Mouse (Mus musculus): Measurements from ENCODE around the gene Iglon5. TPM values are rescaled to one million over a fixed set of nuclear protein-coding genes. Genes with fewer than 3 reads are reported as not detected.

Gene Iglon5
- polyA plus RNA-seq, 2 experiments = 0.07 TPM; not detected in 1

DNA sequence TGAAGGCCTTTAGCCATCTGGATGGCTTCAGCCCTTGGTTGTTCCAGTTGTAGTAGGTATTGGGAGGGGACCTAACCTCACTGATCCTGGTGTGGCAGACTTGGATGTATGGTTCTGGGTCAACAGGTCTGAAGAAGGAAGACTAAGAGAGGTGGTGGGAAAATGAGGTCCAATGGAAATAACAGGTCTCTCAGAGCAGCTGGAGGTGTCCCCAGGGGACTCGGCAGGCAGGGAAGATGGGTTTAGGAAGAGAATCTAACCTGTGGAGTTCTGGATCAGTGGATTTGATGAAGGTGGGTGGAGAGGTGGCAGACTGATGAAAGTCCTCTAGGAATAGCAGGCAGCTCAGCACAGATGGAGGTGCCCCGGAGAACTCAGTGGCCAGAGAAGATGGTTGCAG, 32.9 kb upstream of the Iglon5 start:
- Histone ChIP-seq H3K9ac (replicated peaks) (no peak overlapping the region), H3K27me3 (ENCODE audit: control insufficient read depth, insufficient read depth, low read length) (no peaks in the 10 kb centered on the region), H3K4me2 (ENCODE audit: low read depth) (no peak overlapping the region), H3K36me3 (replicated peaks; ENCODE audit: control insufficient read depth, insufficient read depth, low read depth) (no peaks in the 10 kb centered on the region), H3K9me3 (ENCODE audit: control insufficient read depth, low read length) (no peaks in the 10 kb centered on the region), H3K27ac (no peak overlapping the region), H3K4me3 (ENCODE audit: insufficient read depth in 1 of 2, low read depth in 2 of 2, low read length in 2 of 2) (no peak overlapping the region), H3K4me1 (replicated peaks; ENCODE audit: control insufficient read depth in 2 of 2, insufficient read depth in 2 of 2, low read length in 1 of 2) (no peaks in the 10 kb centered on the region)
- DNase-seq (ENCODE audit: low read depth in 3 of 3, low spot score in 3 of 3) (no peak), ATAC-seq (ENCODE audit: insufficient read depth) (no peak)
- 54% methylated on average over 2 of the region's 2 CpGs for WGBS (ENCODE audit: insufficient replicate concordance)
- TF ChIP-seq EP300 (IDR thresholded peaks at IDR 0.05; ENCODE audit: low read depth) (no peak), CTCF (IDR thresholded peaks at IDR 0.05; ENCODE audit: low read depth) (no peak)

DNA sequence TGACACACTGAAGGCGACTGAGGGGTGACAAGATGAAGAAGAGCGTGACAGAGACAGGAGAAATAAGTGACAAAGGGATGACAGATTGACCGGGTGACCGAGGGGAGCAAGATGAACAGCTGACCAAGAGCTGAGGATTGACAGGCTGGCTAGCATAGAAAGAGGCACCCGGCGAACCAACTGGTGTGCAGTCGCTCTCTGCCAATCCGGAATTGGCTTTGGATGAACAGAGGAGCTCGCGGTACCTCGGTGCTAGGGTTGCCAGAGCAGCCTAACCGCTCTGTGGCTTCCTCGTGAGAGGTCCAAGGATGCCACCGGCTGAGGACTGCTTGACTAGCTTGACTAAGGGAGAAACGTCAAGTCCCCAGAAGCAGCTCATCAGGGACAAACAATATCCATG, 28.5 kb upstream of the Iglon5 start:
- Histone ChIP-seq H3K27me3 (ENCODE audit: control insufficient read depth, insufficient read depth, low read length) (no peaks in the 10 kb centered on the region), H3K4me2 (ENCODE audit: low read depth) (no peak overlapping the region), H3K36me3 (replicated peaks; ENCODE audit: control insufficient read depth, insufficient read depth, low read depth) (no peaks in the 10 kb centered on the region), H3K9ac (replicated peaks) (no peak overlapping the region), H3K4me3 (ENCODE audit: insufficient read depth in 1 of 2, low read depth in 2 of 2, low read length in 2 of 2) (no peak overlapping the region), H3K27ac (no peak overlapping the region), H3K9me3 (ENCODE audit: control insufficient read depth, low read length) (no peaks in the 10 kb centered on the region), H3K4me1 (replicated peaks; ENCODE audit: control insufficient read depth in 2 of 2, insufficient read depth in 2 of 2, low read length in 1 of 2) (no peaks in the 10 kb centered on the region)
- 71% methylated on average over 15 of the region's 15 CpGs for WGBS (ENCODE audit: insufficient replicate concordance)
- DNase-seq (ENCODE audit: low read depth in 3 of 3, low spot score in 3 of 3) (no peak), ATAC-seq (ENCODE audit: insufficient read depth) (no peak)
- TF ChIP-seq CTCF (IDR thresholded peaks at IDR 0.05; ENCODE audit: low read depth) = no peak
- TF ChIP-seq EP300 (IDR thresholded peaks at IDR 0.05; ENCODE audit: low read depth) = no peak

DNA sequence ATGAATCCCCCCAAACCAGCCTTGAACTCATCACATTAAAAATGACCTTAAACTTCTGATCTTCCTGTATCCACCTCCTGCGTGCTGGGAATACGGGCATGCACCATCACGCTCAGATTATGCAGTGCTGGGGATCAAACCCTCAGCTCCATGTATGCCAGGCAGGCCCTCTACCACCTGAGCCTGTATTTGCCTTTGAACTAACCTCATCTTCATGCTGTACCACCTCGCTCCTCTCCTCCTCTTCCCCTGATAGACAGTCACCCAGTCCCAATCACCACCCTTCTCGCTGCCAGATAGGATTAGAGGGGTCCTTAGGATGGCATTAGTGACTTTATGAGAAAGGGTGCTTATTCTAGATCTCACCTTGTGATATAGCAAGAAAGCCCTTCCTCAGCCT, 25.2 kb upstream of the Iglon5 start:
- H3K9ac ChIP-seq (replicated peaks) = no peak overlapping the region
- no peak for ATAC-seq (ENCODE audit: insufficient read depth)

DNA sequence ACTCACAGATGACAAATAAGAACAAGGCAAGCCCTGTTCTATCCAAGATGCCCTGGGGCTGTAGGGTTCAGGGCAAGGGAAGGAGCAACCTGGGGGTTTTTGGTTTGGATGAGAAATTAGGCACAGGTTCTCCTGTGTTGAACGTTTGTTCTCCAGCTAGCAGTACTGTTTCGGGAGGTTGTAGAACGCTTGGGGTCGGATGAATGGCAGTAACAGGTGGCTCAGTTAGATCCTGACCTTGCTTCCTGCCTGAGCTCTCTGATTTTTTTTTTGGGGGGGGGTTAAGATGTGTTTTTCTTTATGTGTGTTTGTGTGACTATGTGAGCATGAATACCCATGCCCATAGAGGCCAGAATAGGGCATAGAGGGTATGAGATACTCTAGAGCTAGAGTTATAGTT, 22.6 kb upstream of the Iglon5 start:
- H3K27ac ChIP-seq = no peak overlapping the region
- H3K4me1 ChIP-seq (replicated peaks; ENCODE audit: control insufficient read depth in 2 of 2, insufficient read depth in 2 of 2, low read length in 1 of 2) = no peaks in the 10 kb centered on the region
- WGBS (ENCODE audit: insufficient replicate concordance) = 64% methylated on average over 4 of the region's 4 CpGs
- H3K9ac ChIP-seq (replicated peaks) = no peak overlapping the region
- H3K4me2 ChIP-seq (ENCODE audit: low read depth) = no peak overlapping the region
- H3K4me3 ChIP-seq (ENCODE audit: insufficient read depth in 1 of 2, low read depth in 2 of 2, low read length in 2 of 2) = no peak overlapping the region
- ATAC-seq (ENCODE audit: insufficient read depth) (no peak), DNase-seq (ENCODE audit: low read depth in 3 of 3, low spot score in 3 of 3) (no peak)
- TF ChIP-seq EP300 (IDR thresholded peaks at IDR 0.05; ENCODE audit: low read depth) (no peak), CTCF (IDR thresholded peaks at IDR 0.05; ENCODE audit: low read depth) (no peak)
- no peaks in the 10 kb centered on the region for H3K9me3 ChIP-seq (ENCODE audit: control insufficient read depth, low read length)
- H3K36me3 ChIP-seq (replicated peaks; ENCODE audit: control insufficient read depth, insufficient read depth, low read depth) = no peaks in the 10 kb centered on the region
- no peaks in the 10 kb centered on the region for H3K27me3 ChIP-seq (ENCODE audit: control insufficient read depth, insufficient read depth, low read length)

More for the DNA sequence above, 25.2 kb upstream of the Iglon5 start:
- WGBS (ENCODE audit: insufficient replicate concordance) = 57% methylated on average over 5 of the region's 5 CpGs
- no peak for TF ChIP-seq EP300 (IDR thresholded peaks at IDR 0.05; ENCODE audit: low read depth)
- no peak for TF ChIP-seq CTCF (IDR thresholded peaks at IDR 0.05; ENCODE audit: low read depth)
- Histone ChIP-seq H3K4me2 (ENCODE audit: low read depth) (no peak overlapping the region), H3K9me3 (ENCODE audit: control insufficient read depth, low read length) (no peaks in the 10 kb centered on the region), H3K36me3 (replicated peaks; ENCODE audit: control insufficient read depth, insufficient read depth, low read depth) (no peaks in the 10 kb centered on the region), H3K27ac (no peak overlapping the region), H3K4me3 (ENCODE audit: insufficient read depth in 1 of 2, low read depth in 2 of 2, low read length in 2 of 2) (no peak overlapping the region), H3K4me1 (replicated peaks; ENCODE audit: control insufficient read depth in 2 of 2, insufficient read depth in 2 of 2, low read length in 1 of 2) (no peaks in the 10 kb centered on the region), H3K27me3 (ENCODE audit: control insufficient read depth, insufficient read depth, low read length) (no peaks in the 10 kb centered on the region)
- DNase-seq (ENCODE audit: low read depth in 3 of 3, low spot score in 3 of 3) = no peak

DNA sequence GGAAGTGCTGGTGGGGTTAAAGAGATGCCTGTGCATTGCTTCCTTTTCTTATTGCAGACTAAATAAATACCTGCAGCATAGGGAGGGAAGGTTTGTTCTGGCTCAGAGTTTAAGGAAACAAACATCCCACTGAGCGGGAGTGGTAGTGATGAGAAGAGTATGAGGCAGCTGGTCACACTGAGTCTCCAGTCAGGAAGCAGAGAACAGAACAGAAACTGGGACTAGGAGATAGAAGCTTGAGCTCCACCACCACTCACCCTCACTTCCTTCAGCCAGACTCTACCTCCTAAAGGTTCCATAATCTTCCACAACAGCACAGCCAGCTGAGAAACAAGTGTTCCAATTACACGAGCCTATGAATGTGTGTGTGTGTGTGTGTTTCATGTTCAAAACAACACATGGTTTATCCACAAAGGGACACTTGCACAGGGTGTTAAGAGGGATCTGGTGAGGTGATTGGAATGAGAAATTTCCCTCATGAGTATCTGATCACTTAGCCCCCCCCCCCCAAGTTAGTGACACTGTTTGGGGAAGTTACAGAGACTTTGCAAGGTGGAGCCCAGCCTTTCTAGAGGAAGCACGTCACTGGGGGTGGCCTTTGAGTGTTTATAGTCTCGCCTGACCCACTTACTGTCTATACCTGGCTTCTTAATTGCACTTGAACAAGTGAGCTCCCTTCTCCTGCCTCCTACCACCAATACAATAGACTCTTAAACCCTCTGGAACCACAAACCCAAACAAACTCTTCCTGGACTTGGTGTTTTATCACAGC, 22.0 kb upstream of the Iglon5 start:
- Histone ChIP-seq H3K9ac (replicated peaks) (no peak overlapping the region), H3K36me3 (replicated peaks; ENCODE audit: control insufficient read depth, insufficient read depth, low read depth) (no peaks in the 10 kb centered on the region), H3K27me3 (ENCODE audit: control insufficient read depth, insufficient read depth, low read length) (no peaks in the 10 kb centered on the region), H3K4me1 (replicated peaks; ENCODE audit: control insufficient read depth in 2 of 2, insufficient read depth in 2 of 2, low read length in 1 of 2) (no peaks in the 10 kb centered on the region), H3K27ac (no peak overlapping the region), H3K4me2 (ENCODE audit: low read depth) (no peak overlapping the region), H3K9me3 (ENCODE audit: control insufficient read depth, low read length) (no peaks in the 10 kb centered on the region), H3K4me3 (ENCODE audit: insufficient read depth in 1 of 2, low read depth in 2 of 2, low read length in 2 of 2) (no peak overlapping the region)
- ATAC-seq (ENCODE audit: insufficient read depth) = no peak
- no peak for DNase-seq (ENCODE audit: low read depth in 3 of 3, low spot score in 3 of 3)
- WGBS (ENCODE audit: insufficient replicate concordance) = 28% methylated on average over 4 of the region's 4 CpGs
- no peak for TF ChIP-seq CTCF (IDR thresholded peaks at IDR 0.05; ENCODE audit: low read depth)
- TF ChIP-seq EP300 (IDR thresholded peaks at IDR 0.05; ENCODE audit: low read depth) = no peak

All from liver, embryonic 14.5 days (tissue).